Mouse (Mus musculus) 416B (cell line): ENCODE measurements around the gene 1700028J19Rik.
"Not testable (repeated sequence)": the region's sequence is repeated elsewhere in the genome, so short reads cannot be mapped to it uniquely, and the experiment has no call there.

Source experiments
- DNase-seq: peaks from one replicate; pipeline ENCODE4 v3.0.0; 2011; ENCODE audit warnings: low read depth

1700028J19Rik gene

GRCm38 (mm10) chr7:44250732-44251275 lies 4.3 kb upstream of the 1700028J19Rik start:
- DNase-seq, result not testable (repeated sequence)

- no peak for DNase-seq
Measured at GRCm38 (mm10) chr7:44249248-44249647, 2.8 kb upstream of the 1700028J19Rik start.

- DNase-seq, result no peak
Measured at GRCm38 (mm10) chr7:44247971-44248370, 1.5 kb upstream of the 1700028J19Rik start.

- peak; percentile 80 for DNase-seq
Measured at GRCm38 (mm10) chr7:44246984-44247470, 532 bp upstream of the 1700028J19Rik start.

- no peak for DNase-seq
Measured at GRCm38 (mm10) chr7:44244080-44244479, 2.4 kb downstream of the 1700028J19Rik start.

- DNase-seq, result peak; percentile 11
Measured at GRCm38 (mm10) chr7:44241163-44241562, 5.3 kb downstream of the 1700028J19Rik start.

- no peak for DNase-seq
Measured at GRCm38 (mm10) chr7:44240712-44241111, 5.8 kb downstream of the 1700028J19Rik start.

GRCm38 (mm10) chr7:44239913-44240312 lies 6.6 kb downstream of the 1700028J19Rik start:
- DNase-seq, result peak; percentile 25

GRCm38 (mm10) chr7:44235909-44236308 lies 10.6 kb downstream of the 1700028J19Rik start, which contains the start of gene Gm36864:
TSS of gene Gm36864 (plus strand) at chr7:44236177.
- DNase-seq, result no peak

- DNase-seq, result no peak
Measured at GRCm38 (mm10) chr7:44225076-44225475, 21.4 kb downstream of the 1700028J19Rik start, which contains the start of gene Klk1. TSS of gene Klk1 (plus strand) at chr7:44225360.

- DNase-seq, result not testable (repeated sequence)
Measured at GRCm38 (mm10) chr7:44222335-44222734, 24.2 kb downstream of the 1700028J19Rik start.

GRCm38 (mm10) chr7:44221601-44222000 lies 24.9 kb downstream of the 1700028J19Rik start:
- DNase-seq, result not testable (repeated sequence)

GRCm38 (mm10) chr7:44215645-44216044 lies 30.9 kb downstream of the 1700028J19Rik start, which contains the start of gene Klk1b5:
TSS of gene Klk1b5 (plus strand) at chr7:44215945.
- no peak for DNase-seq

GRCm38 (mm10) chr7:44208307-44208706 lies 38.2 kb downstream of the 1700028J19Rik start:
- no peak for DNase-seq

GRCm38 (mm10) chr7:44207135-44207534 lies 39.4 kb downstream of the 1700028J19Rik start, which contains the start of gene Klk1b4:
TSS of gene Klk1b4 (plus strand) at chr7:44207435.
- DNase-seq, result not testable (repeated sequence)

- DNase-seq, result no peak
Measured at GRCm38 (mm10) chr7:44197891-44198290, 48.6 kb downstream of the 1700028J19Rik start, which contains the start of gene Klk1b3. TSS of gene Klk1b3 (plus strand) at chr7:44198191.

- not testable (repeated sequence) for DNase-seq
Measured at GRCm38 (mm10) chr7:44193466-44193865, 53.0 kb downstream of the 1700028J19Rik start.

GRCm38 (mm10) chr7:44187936-44188335 lies 58.6 kb downstream of the 1700028J19Rik start, which contains the start of gene Klk1b24:
TSS of gene Klk1b24 (plus strand) at chr7:44188236.
- not testable (repeated sequence) for DNase-seq

GRCm38 (mm10) chr7:44186516-44186915 lies 60.0 kb downstream of the 1700028J19Rik start:
- not testable (repeated sequence) for DNase-seq
